Mouse (Mus musculus) brain, embryonic 18.5 days (tissue): Measurements from ENCODE around the gene Pold2.

Source experiments
- DNase-seq: peaks from one replicate; pipeline ENCODE4 v3.0.0-alpha.2; 2012; ENCODE audit warnings: low read depth, low spot score

Gene Pold2

GRCm38 (mm10) chr11:5827931-5828330 is 50.2 kb downstream of the Pold2 start:
- no peak for DNase-seq

- no peak for DNase-seq
Measured at GRCm38 (mm10) chr11:5825432-5825831, 52.7 kb downstream of the Pold2 start.
